Mouse (Mus musculus) testis, adult 2 months (tissue): ENCODE measurements around the gene Xrcc2. TPM values are rescaled to one million over a fixed set of nuclear protein-coding genes. Genes with fewer than 3 reads are reported as not detected.

ENCODE experiments used
- H3K27ac ChIP-seq: fragments of 200-500 bp; 2 replicates; pipeline ENCODE4 v1.5.1; 2012; ENCODE audit warnings: low read depth, low read length; ENCODE audit not compliant: control insufficient read depth, insufficient read depth
- H3K27me3 ChIP-seq: fragments of 200-500 bp; 2 replicates; pipeline ENCODE4 v1.6.1; 2012; ENCODE audit warnings: mild to moderate bottlenecking, low read length, moderate library complexity; ENCODE audit not compliant: control insufficient read depth, insufficient read depth
- H3K36me3 ChIP-seq: fragments of 200-500 bp; 2 replicates; pipeline ENCODE4 v1.6.1; 2012; ENCODE audit warnings: mild to moderate bottlenecking, low read length; ENCODE audit not compliant: control insufficient read depth, insufficient read depth
- H3K4me1 ChIP-seq: fragments of 200-500 bp; 2 replicates; pipeline ENCODE4 v1.6.1; 2012; ENCODE audit warnings: low read length; ENCODE audit not compliant: control insufficient read depth, insufficient read depth
- H3K4me3 ChIP-seq: fragments of 200-500 bp; 2 replicates; pipeline ENCODE4 v1.5.1; 2012; ENCODE audit warnings: low read depth, mild to moderate bottlenecking, low read length, moderate library complexity, mixed read lengths; ENCODE audit not compliant: control insufficient read depth
- CTCF ChIP-seq: fragments of 200-500 bp; IDR thresholded peaks from 2 replicates; pipeline ENCODE4 v1.5.1; 2012; ENCODE audit warnings: low read depth, mild to moderate bottlenecking, inconsistent platforms, low read length, moderate library complexity; ENCODE audit not compliant: control insufficient read depth, insufficient read depth, insufficient replicate concordance
- POLR2A ChIP-seq: fragments of 200-500 bp; IDR thresholded peaks from 2 replicates; pipeline ENCODE4 v1.6.1; 2012; ENCODE audit warnings: low read depth, mild to moderate bottlenecking, inconsistent platforms, low read length, moderate library complexity; ENCODE audit not compliant: control insufficient read depth
- polyA plus RNA-seq: library from polyadenylated mRNA; depleted of rRNA; stranded (reverse); fragments of >200 nt; gene quantifications from 2 replicates; pipeline ENCODE4 v1.2.3, GENCODE M21; 2012; rRNA removed

Gene Xrcc2
- polyA plus RNA-seq, 1 experiment, result 17.7 TPM

- H3K4me1 ChIP-seq, result no peaks in the 10 kb centered on the region
- no peaks in the 10 kb centered on the region for H3K36me3 ChIP-seq
- no peaks in the 10 kb centered on the region for H3K27me3 ChIP-seq
- no peak overlapping the region for H3K4me3 ChIP-seq
- H3K27ac ChIP-seq, result no peak overlapping the region
- TF ChIP-seq CTCF (no peak), POLR2A (no peak)
These were observed 61.1 kb downstream of the Xrcc2 start for GRCm38 (mm10) chr5:25644509-25644908.

GRCm38 (mm10) chr5:25642741-25643140 lies 62.9 kb downstream of the Xrcc2 start:
- no peaks in the 10 kb centered on the region for H3K36me3 ChIP-seq
- no peak overlapping the region for H3K27ac ChIP-seq
- H3K27me3 ChIP-seq, result no peaks in the 10 kb centered on the region
- H3K4me1 ChIP-seq, result no peaks in the 10 kb centered on the region
- no peak overlapping the region for H3K4me3 ChIP-seq
- TF ChIP-seq POLR2A (no peak), CTCF (no peak)

Other genes with a start within 250 kb of the Xrcc2 start
- gene Kmt2c, start 207.0 kb downstream of the Xrcc2 start, polyA plus RNA-seq, result 7.3 and 7.7 TPM in 2 replicates
- 102 and 108 TPM in 2 replicates for gene Cct8l1, start 189.8 kb downstream of the Xrcc2 start, polyA plus RNA-seq
- gene Actr3b, start 54.2 kb upstream of the Xrcc2 start, polyA plus RNA-seq, result 1.7 and 2.0 TPM in 2 replicates
- gene Gm21663, start 236.6 kb upstream of the Xrcc2 start, polyA plus RNA-seq, result 2.6 and 4.1 TPM in 2 replicates
- gene Gm21671, start 248.6 kb upstream of the Xrcc2 start, polyA plus RNA-seq, result 0.49 and 0.73 TPM in 2 replicates